16 mouse cellular contexts compared by ENCODE assay signal in genomic region chrX:97924361-97924760, GRCm38 (mm10).
DNase-seq lines count a peak whose midpoint lies in the region; ATAC-seq and TF ChIP-seq lines count a peak whose summit lies in the region.
"Had no signal": no experiment of that assay in that cellular context is flagged by ENCODE, and none has a peak within 500 bp of the region (broad histone marks: within the 10 kb centered on the region; RNA-seq: fewer than 3 reads in every experiment).

No protein-coding gene starts in this region.

- intact Hi-C loops in gastrocnemius, adult 2 months (cut with DNase I), result no loop called here

- no peak overlapping the region for H3K4me3 ChIP-seq in gastrocnemius, adult 2 months
- no peak overlapping the region for H3K4me3 ChIP-seq in kidney, adult 2 months (ENCODE audit: insufficient read depth, low read depth, low read length)
- H3K4me3 ChIP-seq in kidney, embryonic 16.5 days (ENCODE audit: low read length), result no peak overlapping the region
- H3K4me3 ChIP-seq in lung, postnatal 0 days (ENCODE audit: low read depth, low read length), result no peak overlapping the region
- no peak overlapping the region for H3K4me3 ChIP-seq in lung, adult 2 months (replicated peaks; ENCODE audit: extremely low read depth, low read depth, low read length)
- H3K4me3 ChIP-seq: embryonic facial prominence, embryonic 10.5 days; forebrain, embryonic 13.5 days; heart, embryonic 15.5 days; hindbrain, embryonic 15.5 days had no signal

- 0 out of 2 replicates have a peak overlapping the region, but pooled peaks have one; percentile 35 for H3K27ac ChIP-seq in gastrocnemius, adult 2 months
- peak overlapping the region; percentile 80 for H3K27ac ChIP-seq in kidney, adult 2 months (ENCODE audit: insufficient read depth, low read depth, low read length)
- H3K27ac ChIP-seq in kidney, embryonic 16.5 days (ENCODE audit: low read length), result no peak overlapping the region
- H3K27ac ChIP-seq in lung, postnatal 0 days (ENCODE audit: low read length), result no peak overlapping the region
- H3K27ac ChIP-seq: embryonic facial prominence, embryonic 10.5 days; forebrain, embryonic 13.5 days; heart, embryonic 15.5 days; hindbrain, embryonic 15.5 days had no signal

- ATAC-seq in kidney, embryonic 16.5 days (ENCODE audit: low FRiP score, low TSS enrichment), result no peak
- ATAC-seq in lung, postnatal 0 days, result 0 out of 2 replicates have a peak, but pooled peaks have one; percentile 9
- ATAC-seq: forebrain, embryonic 13.5 days; forebrain, postnatal 0 days had no signal

- H3K36me3 ChIP-seq in kidney, adult 2 months (ENCODE audit: control insufficient read depth, insufficient read depth, low read length), result no peaks in the 10 kb centered on the region
- no peaks in the 10 kb centered on the region for H3K36me3 ChIP-seq in kidney, embryonic 16.5 days (ENCODE audit: insufficient read depth, low read length)
- no peaks in the 10 kb centered on the region for H3K36me3 ChIP-seq in lung, postnatal 0 days (ENCODE audit: insufficient read depth, low read length)
- H3K36me3 ChIP-seq: embryonic facial prominence, embryonic 10.5 days; heart, embryonic 15.5 days; hindbrain, embryonic 15.5 days had no signal

- H3K9ac ChIP-seq in kidney, embryonic 16.5 days (replicated peaks; ENCODE audit: low read length), result no peak overlapping the region
- no peak overlapping the region for H3K9ac ChIP-seq in lung, postnatal 0 days (replicated peaks; ENCODE audit: low read depth)
- H3K9ac ChIP-seq: forebrain, embryonic 13.5 days; forebrain, postnatal 0 days; heart, embryonic 15.5 days; hindbrain, embryonic 15.5 days had no signal

- no peaks in the 10 kb centered on the region for H3K9me3 ChIP-seq in kidney, embryonic 16.5 days (ENCODE audit: low read length)
- H3K9me3 ChIP-seq in lung, postnatal 0 days (ENCODE audit: low read length), result no peaks in the 10 kb centered on the region
- H3K9me3 ChIP-seq: embryonic facial prominence, embryonic 10.5 days; forebrain, embryonic 13.5 days; heart, embryonic 15.5 days; hindbrain, embryonic 15.5 days had no signal

- no peaks in the 10 kb centered on the region for H3K27me3 ChIP-seq in kidney, adult 2 months (replicated peaks; ENCODE audit: control insufficient read depth, insufficient read depth, low read length)
- no peaks in the 10 kb centered on the region for H3K27me3 ChIP-seq in kidney, embryonic 16.5 days (ENCODE audit: insufficient read depth, low read length)
- no peaks in the 10 kb centered on the region for H3K27me3 ChIP-seq in lung, postnatal 0 days (replicated peaks; ENCODE audit: insufficient read depth, low read length)
- H3K27me3 ChIP-seq: forebrain, embryonic 13.5 days; heart, embryonic 15.5 days; hindbrain, embryonic 15.5 days had no signal

- TF ChIP-seq POLR2A in kidney, adult 2 months (IDR thresholded peaks at IDR 0.05; ENCODE audit: low read depth, low read length), result no peak
- TF ChIP-seq POLR2A in lung, adult 2 months (IDR thresholded peaks at IDR 0.05; ENCODE audit: borderline replicate concordance, extremely low read depth, low read depth, low read length), result no peak

- H3K4me2 ChIP-seq in kidney, embryonic 16.5 days (replicated peaks; ENCODE audit: low read depth, low read length), result no peak overlapping the region
- H3K4me2 ChIP-seq in lung, postnatal 0 days (replicated peaks; ENCODE audit: low read depth, low read length), result no peak overlapping the region
- H3K4me2 ChIP-seq: forebrain, embryonic 13.5 days; heart, embryonic 11.5 days; heart, embryonic 15.5 days; hindbrain, embryonic 15.5 days had no signal

- TF ChIP-seq CTCF in gastrocnemius, adult 2 months (IDR thresholded peaks at IDR 0.05), result no peak
- no peak for TF ChIP-seq CTCF in kidney, adult 2 months (conservative IDR thresholded peaks at IDR 0.05; ENCODE audit: insufficient read depth, insufficient read length, low read depth, low read length)
- TF ChIP-seq CTCF in lung, postnatal 0 days (IDR thresholded peaks at IDR 0.05), result no peak
- TF ChIP-seq CTCF in lung, adult 2 months (IDR thresholded peaks at IDR 0.05; ENCODE audit: insufficient read depth, low read length), result no peak

- no peak for DNase-seq in gastrocnemius, adult 2 months
- DNase-seq in gastrocnemius, postnatal 25 days, result no peak
- DNase-seq in kidney, adult 2 months, result peak; percentile 68
- DNase-seq in lung, postnatal 0 days (ENCODE audit: low spot score), result peak; percentile 6
- no peak for DNase-seq in lung, adult 2 months
- peak; percentile 2 for DNase-seq in adipocyte (ENCODE audit: low spot score)
- DNase-seq in urinary bladder, adult 18-20 months (ENCODE audit: low spot score in 2 of 2), result no peak
- DNase-seq: cerebellum, adult 2 months; cerebellum, postnatal 10 days; forebrain, postnatal 0 days had no signal

- no peak for TF ChIP-seq EP300 in lung, postnatal 0 days (IDR thresholded peaks at IDR 0.05)

- H3K4me1 ChIP-seq in kidney, adult 2 months (ENCODE audit: control insufficient read depth, insufficient read depth, low read length), result no peaks in the 10 kb centered on the region
- no peaks in the 10 kb centered on the region for H3K4me1 ChIP-seq in kidney, embryonic 16.5 days (ENCODE audit: insufficient read depth, low read length)
- no peaks in the 10 kb centered on the region for H3K4me1 ChIP-seq in lung, postnatal 0 days (ENCODE audit: insufficient read depth, low read depth, low read length)
- H3K4me1 ChIP-seq in lung, adult 2 months (ENCODE audit: control insufficient read depth, insufficient read depth, low read length), result no peaks in the 10 kb centered on the region
- H3K4me1 ChIP-seq: embryonic facial prominence, embryonic 10.5 days; forebrain, embryonic 13.5 days; heart, embryonic 15.5 days; hindbrain, embryonic 15.5 days had no signal

Comparison
In these comparisons a context has a peak if more than half of its experiments do, and no peak if none do; other contexts are left out.
1. DNase-seq: peak in kidney, adult 2 months (single experiment), lung, postnatal 0 days (single experiment) and adipocyte (single experiment); none in gastrocnemius, adult 2 months (single experiment), gastrocnemius, postnatal 25 days (single experiment), lung, adult 2 months (single experiment) and urinary bladder, adult 18-20 months (0 of 2).
2. H3K27ac ChIP-seq: peak in gastrocnemius, adult 2 months (single experiment) and kidney, adult 2 months (single experiment); none in kidney, embryonic 16.5 days (single experiment) and lung, postnatal 0 days (single experiment).